Mouse (Mus musculus) CD4-positive, CD25-positive, alpha-beta regulatory T cell, adult 4 months (primary cell): ENCODE results near the gene Ppp1r13b. TPM values are rescaled to one million over a fixed set of nuclear protein-coding genes. Genes with fewer than 3 reads are reported as not detected.

Experiments used
- ATAC-seq: one replicate; pipeline ENCODE4 v1.8.0; 2017
- polyA plus RNA-seq, 2 experiments: library from polyadenylated mRNA; unstranded; fragments of 100-300 nt; shearing (Covaris generic); gene quantifications; one replicate each; pipeline ENCODE4 v1.2.1; 2017

The Ppp1r13b gene
- polyA plus RNA-seq, 2 experiments from 2014 or later = 10.7 to 15.1 TPM

DNA sequence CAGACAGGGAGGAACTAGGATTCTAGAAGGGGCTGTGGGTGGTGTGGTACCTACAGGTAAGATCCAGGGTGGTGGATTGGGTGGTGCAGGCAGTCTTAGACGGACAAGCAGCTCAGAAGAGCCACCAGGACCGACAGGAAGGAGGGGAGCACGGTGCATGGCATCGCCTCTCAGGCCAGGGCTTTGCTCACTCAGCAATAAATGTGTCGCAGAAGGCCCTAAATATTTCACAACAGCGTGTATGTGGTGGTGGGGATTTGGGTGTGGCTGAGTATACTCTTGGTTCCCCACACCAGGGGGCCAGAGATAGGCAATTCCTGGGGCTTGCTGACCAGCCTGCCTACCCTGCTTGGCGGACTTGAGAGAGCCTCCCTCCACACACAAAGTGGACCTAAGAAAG, 87.2 kb downstream of the Ppp1r13b start:
- ATAC-seq = no peak

DNA sequence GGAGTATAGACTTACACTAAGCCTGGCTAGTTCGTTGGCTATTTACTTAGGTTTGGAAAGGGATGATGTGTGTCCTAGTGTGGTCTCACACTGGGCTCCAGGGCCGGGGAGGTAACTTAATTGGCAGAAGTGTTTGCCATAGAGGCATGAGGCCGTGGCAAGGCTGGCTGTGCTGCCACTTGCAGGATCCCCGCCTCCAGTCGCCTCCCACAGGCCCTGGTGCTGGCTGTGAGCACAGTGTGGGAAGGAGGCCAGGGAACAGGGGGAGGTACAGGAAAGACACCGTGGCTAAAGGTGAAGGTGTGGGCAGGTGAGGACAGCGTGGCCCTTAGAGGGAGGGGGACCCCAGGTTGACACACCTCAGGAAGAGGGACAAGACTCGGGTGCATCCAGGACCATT, 88.0 kb downstream of the Ppp1r13b start:
- ATAC-seq = no peak

DNA sequence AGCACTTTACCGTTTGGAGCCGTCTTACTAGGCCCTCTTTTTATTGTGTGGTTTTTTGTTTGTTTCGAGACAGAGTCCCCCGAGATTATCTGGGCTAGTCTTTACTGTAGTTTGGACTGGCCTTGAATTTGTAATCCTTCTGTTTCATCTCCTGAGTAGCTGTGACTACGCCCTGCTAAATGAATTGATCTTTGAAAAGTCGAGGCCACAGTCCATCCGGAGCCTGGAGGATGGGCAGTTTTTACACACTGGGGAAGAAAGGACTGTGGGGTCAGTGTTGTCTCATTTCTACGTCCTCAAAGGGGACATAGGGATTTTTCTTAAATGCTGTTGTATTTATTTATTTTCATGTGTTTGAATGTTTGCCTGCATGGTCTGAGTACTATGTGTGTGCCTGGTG, 89.9 kb downstream of the Ppp1r13b start:
- no peak for ATAC-seq

DNA sequence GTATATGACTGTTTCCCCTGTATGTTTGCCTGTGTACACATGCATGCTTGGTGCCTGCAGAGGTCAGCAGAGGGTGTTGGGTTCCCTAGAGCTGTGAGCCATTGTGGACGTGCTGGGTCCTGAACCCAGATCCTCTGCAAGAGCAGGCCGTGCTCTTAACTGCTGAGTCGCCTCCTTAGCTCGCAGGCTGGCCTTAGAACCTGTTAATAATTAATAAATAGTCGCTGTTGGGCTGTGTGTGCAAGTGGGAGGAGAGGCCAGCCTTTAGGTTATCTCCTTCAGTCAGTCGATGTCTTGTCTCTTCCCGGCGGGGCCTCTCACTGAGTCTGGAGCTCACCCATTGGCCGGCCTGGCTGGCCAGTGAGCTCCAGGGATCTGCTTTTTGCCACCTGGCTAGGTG, 90.9 kb downstream of the Ppp1r13b start:
- no peak for ATAC-seq

DNA sequence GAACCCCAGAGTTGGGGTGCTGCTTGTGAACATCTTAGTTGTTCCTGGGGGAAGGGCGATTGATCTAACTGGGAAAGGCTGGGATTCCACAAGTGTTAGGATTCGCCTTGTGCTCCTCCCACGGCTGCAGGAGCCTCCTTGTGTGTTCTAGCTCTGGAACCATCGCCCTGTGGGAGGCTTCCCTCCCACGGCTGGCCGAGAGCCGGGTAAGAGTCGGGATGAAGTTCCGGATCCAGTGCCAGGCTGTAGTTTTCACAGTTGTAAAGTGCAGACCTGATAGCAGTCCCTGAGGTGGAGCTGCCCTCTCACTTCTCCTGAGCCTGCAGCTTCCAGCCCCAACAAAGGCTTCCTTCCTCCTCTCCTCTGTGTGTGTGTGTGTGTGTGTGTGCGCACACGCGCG, 91.4 kb downstream of the Ppp1r13b start:
- ATAC-seq = no peak

DNA sequence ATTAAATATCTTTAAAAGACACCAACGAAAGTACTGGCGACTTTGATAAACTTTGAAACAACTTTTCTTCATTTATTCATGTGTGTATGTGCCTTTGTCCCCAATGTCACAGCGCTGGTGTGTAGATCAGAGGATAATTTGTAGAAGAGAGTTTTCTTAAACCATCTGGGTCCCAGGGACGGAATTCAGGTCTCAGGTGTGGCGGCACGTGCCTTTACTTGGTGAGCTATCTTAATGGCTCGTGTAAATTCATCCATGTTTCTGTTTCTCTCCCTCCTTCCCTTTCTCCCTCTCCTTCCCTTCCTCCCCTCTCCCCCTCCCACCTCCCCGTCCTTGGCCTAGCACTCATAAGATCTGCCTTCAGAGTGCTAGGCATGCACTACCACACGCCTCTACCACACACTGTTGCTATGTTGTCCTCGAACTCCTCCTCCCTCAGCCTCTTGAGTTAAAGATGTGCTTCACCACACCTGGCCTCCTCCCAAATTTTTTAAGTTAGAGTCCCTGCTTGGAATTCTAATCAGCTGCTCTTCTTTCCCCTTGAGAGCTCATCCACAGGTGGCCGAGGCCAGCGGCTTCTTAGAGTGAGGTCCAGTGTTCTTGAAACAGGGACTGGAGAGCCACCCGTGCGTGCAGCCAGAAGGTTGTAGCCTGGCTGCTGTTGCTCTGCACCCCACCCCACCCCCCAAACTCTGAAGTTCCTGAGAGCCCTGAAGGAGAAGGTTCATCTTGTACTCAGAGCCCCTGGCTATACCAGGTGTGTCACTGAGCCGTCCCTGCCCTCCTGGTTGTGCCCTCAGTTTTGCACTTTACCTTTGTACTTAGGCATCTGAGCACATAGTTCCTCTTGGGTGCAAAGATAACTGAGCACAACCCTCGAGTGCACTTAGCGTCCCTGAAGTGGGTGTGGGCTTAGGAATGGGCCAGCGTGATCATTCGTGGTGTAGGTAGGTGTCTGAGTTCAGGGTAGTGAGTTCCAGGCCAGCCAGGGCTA, 92.8 kb downstream of the Ppp1r13b start:
- no peak for ATAC-seq

DNA sequence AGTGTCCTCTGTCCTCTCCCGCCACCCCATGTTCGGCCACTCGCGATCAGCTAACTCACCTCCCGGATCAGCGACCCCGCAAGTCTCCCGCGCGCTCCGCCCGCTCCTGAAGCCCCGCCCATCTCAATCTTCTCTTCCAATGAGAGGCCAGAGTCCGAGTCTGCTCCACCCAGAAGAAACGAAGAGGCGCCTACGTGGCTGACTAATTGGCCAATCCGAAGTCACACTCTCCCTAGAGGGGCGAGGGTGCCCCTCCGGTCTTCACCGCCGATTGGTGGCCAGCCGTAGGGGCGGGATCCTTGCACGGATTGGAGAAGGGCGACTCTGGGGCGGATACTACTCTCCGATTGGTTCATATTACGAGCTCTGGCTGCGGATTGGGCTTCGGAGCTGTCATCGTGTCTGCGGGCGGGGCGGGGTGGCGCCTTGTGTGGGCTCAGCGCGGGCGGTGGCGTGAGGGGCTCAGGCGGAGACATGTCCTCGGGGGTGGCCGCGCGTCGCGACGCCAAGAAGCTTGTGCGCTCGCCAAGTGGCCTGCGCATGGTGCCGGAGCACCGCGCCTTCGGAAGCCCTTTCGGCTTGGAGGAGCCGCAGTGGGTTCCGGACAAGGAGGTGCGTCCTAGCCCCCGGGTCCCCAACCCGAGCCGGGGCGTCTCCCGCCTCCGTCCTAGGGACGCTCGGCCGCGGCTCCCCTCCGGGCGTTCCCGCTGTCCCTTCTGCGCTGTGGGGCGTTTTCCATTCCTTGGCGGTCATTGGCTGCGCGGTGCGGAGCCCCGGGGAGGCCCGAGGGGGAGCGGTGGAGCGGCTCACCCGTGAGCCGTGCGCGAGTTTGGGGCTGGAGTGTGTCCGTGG, 93.9 kb downstream of the Ppp1r13b start, which contains the start of the genes Xrcc3 and Zfyve21:
Gene Xrcc3, minus strand, starts transcription at position 108 of the 852 bp plus-strand sequence.
Gene Zfyve21, plus strand, starts transcription at position 405 of the 852 bp plus-strand sequence.
- peak; percentile 96 for ATAC-seq

DNA sequence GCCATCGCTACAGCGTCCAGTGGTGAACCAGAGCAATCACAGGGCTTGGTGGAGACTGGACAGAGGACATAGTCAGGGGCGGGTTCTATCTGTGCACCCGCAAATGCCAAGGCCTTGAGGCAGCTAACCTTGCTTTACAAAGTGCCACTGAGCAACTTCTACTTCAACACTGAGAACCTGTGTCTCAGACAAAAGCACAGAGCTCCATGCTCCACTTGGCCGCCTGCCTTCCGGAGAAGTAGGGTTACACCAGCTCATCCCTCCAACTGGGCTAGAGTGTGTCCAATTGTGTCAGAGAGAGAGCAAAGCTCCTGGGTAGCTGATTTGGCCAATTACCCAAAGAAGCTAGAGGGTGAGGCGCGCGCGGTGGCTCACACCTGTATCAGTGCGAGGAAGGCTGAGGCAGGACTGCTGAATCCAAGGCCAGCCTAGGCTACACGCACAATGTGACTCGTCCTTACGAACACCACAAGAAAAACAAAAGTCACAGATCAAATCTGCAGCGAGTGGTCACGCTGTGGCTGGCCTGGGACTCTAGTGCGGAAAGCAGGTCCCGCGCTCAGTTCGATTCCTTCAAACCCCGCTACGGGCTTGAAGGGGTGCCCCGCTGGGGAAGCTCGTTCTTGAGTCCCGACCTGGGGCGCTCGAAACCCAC, 94.7 kb downstream of the Ppp1r13b start:
- ATAC-seq = peak; percentile 11

DNA sequence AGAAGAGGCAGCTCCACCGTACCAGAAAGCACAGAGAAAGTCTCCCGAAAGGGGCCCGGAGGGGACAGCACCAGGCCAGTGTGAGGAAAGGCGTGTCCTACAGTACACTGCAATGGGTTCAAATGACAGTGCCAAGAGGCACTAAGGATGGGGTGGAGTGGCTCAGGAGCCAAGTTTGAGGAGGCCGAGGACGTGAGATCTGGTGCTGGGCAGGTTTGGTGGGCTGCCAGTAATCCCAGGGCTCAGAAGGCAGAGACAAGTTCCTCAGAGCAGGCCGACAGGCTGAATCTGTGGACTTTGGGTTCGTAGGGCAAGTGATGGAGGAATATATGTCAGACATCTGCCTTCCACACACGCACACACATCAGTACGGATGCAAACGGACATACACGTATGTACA, 95.3 kb downstream of the Ppp1r13b start:
- ATAC-seq = no peak

DNA sequence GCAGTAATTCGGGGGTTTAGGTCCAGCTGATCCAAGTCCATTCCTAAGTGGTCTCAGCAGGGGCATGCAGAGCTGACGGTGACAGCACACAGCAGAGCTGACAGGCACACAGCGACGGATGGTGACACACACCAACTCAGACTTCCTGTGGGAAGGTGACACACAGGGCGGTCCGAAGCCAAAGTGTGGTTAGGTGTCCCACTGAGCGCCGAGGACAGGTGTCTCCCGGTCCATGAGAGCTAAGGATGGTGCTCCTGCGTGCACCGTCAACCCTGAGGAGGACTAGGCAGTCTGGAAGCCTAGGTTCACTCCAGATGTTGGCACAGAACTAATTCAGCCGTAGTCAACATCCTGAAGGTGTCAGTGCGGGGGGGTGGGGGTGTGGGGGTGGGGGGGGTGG, 95.8 kb downstream of the Ppp1r13b start:
- ATAC-seq = no peak

DNA sequence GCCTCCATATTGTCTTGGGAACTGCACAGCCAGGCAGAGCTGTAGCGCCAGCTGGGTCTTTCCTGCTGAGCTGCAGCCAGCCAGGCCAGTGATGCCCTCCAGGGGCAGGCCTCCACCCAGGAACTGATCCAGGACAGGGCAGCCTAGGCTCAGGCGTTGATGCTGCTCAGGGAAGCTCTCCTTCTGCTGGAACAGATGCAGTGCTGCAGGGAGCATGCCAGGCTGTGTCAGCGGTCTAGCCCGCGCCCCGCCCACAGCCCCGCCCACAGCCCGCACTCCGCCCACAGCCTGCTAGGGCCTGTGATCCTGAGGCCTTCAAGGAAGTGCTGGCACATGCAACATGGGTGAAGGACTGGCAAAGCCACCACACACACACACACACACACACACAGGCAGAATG, 98.1 kb downstream of the Ppp1r13b start:
- ATAC-seq = no peak

DNA sequence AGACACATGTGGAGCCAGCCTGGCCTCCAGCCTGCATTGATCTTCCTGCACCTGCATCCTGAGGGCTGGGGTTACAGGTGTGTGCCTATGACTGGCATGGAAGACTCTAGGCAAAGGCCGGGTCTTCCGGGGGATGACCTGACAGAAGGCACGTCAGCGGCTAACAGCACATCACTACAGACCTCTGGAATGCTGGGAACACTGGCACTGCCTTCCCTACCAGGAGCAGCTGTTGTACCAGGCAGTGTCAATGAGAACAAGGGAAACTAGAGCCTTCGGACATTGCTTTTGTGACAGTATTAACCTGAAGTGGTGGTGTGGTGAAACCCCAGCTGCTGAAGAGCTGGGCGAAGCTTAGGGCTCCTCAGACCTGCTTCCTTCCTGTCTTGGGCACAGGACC, 99.1 kb downstream of the Ppp1r13b start:
- ATAC-seq = no peak

DNA sequence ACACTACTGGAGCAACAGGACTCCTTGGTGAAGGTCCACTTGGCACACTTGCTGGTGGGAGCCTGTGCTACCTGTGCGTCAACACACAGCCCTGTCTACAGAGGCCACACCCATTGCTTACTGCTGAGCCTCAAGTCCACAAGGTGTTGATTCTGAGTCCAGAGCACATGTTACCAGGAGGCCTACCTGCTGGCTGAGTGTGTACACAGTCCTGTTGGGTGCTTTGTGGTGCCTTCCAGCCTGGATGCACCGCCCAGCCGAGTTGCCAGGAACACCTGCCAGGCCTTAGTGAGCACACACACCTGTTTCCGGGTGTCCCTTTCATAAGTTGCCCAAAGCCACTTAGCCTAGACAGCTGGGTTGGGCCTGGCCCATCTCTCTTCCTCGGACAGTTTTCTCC, 104.4 kb downstream of the Ppp1r13b start:
- ATAC-seq = no peak

DNA sequence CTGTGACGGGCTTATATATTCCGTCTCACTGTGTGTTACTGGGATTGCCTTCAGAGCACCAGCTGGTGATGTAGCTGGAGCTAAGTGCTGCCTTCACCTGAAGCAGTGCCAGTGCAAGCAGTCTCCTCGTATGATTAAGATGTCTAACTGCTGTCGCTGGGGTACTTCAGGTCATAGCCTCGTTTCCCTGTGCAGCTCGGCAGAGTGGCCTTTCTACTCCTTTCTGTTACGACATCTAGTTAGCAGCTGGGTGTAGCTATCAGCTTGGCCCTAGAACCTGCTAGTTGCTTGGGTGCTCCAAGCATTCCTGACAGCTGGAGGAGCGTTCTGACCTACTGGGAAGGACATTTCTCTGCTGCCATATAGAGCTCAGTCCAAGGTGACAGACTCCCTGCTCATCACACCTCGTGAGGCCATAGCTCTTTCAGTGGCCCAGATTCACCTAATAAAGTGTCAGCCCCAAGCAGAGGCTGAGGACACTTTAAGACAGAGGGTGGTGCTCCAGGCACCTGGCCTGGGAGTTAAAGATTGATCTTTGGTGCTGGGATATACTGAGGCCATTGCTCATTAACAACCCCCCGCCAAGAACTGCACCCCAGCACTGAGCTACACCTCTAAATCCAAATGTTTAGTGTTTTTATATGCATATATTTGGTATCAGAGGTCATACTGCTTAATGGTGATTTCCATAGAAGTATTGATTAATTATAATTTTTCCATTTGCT, 107.3 kb downstream of the Ppp1r13b start:
- no peak for ATAC-seq

DNA sequence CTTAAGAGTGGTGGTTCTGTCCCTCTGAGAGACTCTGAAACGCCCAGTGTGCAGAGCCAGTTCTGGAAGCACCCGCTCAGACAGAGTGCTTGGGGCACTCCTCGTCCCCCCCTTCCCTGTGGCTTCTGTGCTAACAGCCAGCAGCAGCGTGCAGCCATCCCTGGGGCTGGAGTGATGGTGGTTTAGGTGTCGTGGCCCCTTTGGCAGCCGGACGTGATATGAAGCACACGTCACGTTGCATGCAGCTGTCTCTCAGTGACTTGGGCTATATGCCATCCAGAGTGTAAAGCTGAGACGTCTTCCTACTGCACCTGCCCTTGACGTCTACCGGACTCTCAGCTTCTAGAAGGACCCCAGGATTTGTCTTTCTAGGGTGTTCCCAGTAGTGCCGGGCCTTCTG, 109.4 kb downstream of the Ppp1r13b start:
- no peak for ATAC-seq

DNA sequence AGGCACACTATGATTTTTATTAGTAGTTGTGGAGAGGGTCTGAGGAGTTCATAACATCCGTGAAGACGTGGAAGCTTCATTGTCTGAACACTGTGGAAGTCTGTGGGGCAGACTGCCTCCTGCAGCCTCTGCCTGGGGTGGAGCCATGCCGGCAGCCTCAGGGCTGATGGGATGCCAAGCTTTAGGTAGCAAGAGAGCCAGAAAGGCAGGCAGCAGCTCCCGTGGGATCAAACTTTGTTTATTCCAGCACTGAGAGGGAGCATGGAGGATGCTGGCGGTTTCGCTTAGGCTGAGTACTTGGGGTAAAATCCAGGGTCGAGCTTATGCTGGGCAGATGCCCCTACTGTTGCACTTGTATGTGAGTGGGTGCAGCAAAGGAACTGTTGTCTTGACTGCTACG, 110.7 kb downstream of the Ppp1r13b start:
- no peak for ATAC-seq

DNA sequence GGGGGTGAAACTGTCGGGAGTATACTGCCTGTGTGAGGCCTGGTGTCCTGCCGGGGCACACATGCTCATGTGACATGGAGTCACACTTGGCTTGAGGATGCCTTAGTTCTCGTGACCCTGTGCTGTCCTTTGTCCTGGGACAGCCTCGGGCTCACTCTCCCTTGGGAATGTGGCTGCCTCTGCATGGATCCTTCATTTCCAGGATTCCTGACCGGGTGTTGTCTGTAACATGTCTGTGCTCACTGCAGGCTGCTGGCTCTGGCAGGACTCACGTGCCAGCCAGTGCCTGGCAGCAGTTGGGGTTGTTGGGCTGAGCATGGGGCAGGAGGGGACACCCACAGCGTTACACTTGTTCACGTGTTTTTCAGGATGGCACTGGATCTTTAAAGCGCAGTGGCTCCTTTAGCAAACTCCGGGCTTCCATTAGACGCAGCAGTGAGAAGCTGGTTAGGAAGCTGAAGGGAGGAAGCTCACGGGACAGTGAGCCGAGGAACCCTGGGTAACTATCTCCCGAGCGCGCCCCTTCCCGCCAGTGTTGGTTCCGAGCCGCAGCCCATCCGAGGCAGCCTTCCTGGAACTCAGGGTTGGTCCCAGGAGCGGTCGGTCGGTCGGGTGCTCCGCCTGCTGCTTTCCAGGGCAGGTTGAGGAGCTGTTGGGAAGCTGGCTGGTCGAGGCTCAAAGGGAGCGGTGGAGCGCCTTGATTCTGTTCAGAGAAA, 112.6 kb downstream of the Ppp1r13b start:
- no peak for ATAC-seq

DNA sequence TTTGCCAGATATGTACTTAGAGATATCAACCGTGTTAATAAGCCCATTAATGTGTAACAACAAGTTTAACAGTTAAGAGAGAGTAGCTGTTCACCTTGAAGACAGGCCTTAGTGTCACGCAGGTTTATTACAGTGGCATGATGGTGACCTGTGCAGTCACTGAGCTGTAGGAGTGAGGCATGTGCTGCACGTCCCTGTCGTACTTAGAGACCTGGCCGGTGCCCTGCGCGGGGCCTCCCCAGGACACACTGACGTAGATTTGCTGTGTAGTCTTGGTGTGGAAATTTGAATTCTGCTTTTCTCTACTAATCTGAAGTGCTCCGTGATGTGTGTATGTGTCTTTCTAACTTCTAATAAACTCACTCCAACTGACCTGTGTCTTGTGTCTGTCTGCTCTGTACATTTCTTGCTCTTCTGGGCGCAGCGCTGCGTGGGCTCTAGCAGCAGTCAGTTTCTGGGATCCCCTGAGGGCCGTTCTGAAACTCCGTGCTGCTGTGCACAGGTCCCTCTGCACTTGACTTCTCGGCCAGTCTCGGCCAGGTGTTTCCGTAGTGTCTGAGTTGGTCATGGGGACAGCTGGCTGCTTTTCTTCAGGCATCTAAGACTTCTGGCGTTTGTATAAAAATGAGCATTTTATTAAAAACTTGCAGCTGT, 113.3 kb downstream of the Ppp1r13b start:
- no peak for ATAC-seq

DNA sequence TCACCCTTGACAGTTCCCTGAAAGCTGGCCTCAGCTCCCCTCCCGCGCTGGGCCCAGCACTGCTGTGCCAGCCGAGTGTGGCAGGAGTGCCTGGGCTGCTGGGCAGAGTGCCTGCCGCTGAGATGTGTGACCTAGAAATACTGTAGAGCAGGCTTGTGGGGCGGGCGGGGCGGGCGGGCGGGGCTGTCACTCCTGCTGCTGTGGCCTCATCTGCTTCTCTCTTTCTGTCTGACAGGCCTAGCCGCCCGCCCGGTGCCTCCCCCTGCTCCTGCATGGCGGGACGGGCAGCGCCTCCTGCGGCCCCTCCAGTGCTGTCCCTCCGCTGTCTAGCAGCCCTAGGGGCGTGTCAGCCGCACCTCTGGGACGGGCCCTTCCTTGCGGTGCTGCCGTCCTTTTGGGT, 113.8 kb downstream of the Ppp1r13b start:
- ATAC-seq = no peak

DNA sequence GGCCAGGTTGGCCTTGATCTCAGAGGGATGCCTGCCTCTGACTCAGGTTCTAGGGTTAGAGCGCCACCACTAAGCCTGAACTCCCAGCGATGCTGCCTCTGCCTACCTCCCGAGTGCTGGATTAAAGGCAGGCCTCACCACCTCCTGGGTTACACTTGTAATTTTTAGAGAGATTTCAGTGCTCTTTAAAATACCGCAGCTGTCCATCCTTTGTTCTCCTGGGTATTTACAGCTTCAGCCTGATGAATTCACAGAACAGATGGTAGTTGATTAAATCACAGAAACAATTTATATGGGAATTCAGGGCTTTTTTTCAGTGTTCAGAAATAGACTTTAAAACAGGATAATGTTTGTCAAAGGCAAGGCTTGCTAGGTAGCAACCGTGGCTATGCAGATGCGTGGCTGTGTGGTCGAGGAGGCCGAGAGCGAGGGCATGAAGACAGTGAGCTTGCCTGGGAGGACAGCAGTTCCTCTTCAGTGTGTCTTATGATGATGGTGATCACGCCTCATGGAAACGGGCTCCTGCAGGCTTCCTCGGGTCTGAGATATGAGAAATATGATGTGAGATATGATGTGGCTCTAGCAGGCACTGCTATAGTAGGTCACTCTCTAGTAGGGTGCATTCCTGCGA, 116.3 kb downstream of the Ppp1r13b start:
- ATAC-seq = no peak
